Mouse (Mus musculus) brain, embryonic 18.5 days (tissue): ENCODE measurements around the gene Leng8.

Experiments
- DNase-seq: peaks from one replicate; pipeline ENCODE4 v3.0.0-alpha.2; 2012; ENCODE audit warnings: low read depth, low spot score

Gene Leng8

DNA sequence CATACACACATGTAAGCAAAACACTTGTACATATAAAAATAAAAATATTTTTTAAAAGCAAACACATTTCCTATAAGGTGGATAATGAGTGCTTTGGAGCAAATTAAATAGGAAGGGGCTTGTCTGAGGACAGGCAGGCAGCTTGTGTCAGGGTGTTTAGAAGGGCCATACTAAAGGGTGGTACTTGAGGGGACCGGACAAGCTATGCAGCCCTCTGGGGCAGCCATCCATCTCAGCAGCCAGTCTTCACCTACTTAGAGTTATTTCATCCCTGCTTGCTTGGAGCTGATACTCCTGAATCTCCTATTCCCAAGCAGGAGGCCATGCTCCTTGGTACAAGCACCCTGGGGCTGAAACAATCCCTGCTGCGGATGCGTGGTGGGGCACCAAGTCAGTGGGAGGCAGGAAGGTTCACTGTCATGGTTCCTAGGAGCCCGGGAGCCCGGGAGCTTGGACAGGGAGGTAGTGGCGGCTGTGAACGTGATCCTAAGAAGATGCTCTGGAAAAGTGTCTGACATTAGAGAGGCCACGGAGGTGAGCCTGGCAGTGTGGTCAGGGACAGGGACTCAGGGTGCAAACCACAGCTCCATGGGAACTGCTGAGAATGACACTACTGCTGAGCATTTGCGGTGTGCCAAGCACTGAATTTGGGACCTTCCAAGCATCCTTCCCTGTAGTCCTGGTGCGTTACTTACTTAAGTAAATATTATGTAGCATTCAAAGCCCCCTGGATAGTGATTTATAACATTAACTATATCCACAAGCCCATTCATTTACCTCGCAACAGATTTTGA, 9.7 kb upstream of the Leng8 start:
- DNase-seq = no peak

DNA sequence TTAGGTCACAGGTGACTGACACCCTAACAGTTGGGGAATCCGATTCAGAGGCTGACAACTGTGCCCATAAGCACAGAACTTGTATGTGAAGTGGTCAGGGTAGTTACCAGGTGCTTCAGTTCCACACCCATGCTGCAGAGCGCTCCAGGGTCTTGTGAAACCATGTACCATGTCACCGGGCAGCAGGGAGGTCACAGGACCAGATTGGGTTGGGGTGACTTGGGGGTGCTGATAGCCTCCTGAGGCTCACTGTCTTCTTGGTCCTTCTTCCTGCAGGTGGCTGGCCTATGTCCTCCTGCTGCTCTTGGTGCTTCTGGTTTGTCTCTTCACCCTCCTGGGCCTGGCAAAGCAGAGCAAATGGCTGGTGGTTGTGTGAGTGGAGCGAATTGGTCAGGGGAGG, 8.9 kb upstream of the Leng8 start:
- no peak for DNase-seq

DNA sequence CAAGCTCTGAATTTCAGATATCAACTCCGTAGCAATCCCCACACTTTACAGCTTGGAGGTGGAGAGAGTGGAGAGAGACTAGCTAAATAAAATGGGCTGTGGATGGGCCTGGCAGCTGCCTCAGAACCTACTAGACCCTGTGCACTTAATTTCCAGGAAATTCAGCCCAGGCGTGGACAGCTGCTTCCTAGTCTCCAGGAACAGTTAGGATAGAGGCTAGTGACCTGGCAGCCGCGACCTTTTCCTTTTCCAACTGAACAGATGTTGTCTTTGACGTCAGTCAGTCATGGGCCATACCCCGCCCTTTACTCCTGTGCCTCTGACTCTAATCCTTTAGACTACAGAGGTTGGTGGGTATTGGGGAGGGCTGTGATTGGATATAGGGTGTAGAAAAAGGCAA, 8.0 kb upstream of the Leng8 start:
- DNase-seq = no peak

DNA sequence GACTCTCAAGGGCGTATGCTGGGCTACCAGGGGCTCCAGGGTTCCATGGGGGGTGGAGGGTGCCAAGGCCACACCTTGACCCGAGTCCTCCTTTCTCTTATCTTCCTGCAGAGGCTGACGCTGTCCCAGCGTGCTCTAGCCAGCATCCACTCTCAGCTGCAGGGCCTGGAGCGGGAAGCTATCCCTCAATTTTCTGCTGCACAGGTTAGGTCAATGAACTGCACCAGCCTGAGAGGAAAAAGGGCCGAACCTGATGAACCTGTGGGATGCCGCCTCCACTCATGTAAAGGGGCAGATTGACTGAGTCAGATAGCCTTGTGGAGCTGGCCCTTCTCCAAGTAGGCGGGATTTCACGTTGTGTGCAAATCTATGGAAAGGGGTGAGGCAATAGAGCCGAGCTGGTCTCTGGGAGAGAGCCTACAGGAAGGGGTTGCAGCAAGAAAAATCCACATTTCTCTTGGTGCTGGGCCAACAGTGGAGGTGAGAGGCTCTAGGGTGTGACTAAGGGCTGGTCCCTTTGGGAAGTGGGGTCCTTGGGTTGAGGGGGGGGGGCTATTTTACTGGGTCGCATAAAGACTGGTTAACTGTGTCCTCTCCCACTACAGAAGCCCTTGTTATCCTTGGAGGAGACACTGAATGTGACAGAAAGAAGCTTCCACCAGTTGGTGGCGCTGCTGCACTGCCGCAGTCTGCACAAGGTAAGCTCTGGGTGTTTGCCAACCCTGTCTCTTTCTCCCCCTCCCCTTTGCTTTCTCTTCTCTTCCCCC, 6.0 kb upstream of the Leng8 start:
- DNase-seq = peak; percentile 71

DNA sequence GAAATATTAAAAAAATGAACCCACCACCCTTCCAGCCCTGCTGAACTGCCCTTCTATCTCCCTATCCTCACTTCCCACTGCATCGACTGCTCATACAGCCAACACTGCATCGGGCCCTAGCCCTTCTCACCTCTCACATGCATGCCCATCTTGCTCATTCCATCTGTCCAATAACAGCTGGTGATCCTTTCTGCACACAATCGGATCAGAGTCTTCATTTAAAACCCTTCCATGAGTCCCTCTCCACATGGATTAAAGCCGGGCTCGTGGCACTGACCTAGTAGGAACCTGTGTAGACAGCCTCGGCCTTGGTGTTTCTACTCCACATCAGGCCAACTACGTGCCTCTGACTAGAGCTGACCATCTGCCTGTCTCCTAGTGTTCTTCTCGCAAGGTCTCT, 4.9 kb upstream of the Leng8 start:
- DNase-seq = no peak

DNA sequence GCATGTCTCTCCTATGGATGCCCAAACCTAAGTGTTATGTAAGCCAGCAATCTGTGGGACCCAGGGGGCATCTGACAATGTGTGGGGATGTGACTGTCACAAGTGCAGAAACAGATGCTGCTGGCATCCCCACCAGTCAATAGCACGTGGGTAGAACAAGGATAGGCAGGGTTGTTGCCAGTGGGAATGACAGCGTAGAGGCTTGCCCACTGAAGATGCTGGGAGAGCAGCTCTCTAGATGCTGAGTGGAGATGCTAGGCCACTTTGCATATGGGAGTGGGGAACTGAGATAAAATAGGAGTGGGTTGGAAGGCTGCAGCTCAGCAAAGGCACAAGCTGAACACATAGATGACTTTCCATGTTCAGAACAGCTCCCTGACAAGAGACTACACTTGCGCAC, 4.3 kb upstream of the Leng8 start:
- no peak for DNase-seq

DNA sequence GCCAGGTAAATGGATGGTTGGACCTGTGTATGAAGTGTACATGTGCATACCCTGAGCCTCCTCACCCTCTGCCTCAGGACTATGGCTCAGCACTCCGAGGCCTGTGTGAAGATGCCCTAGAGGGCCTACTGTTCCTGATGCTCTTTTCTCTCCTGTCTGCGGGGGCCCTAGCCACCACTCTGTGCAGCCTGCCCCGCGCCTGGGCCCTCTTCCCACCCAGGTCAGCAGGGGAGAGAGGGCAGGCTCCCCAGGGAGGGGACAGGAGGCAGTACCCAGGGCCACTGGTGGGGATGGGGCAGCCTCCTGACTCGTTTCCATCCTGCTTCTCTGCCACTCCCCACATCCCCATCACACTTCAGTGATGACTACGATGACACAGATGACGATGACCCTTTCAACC, 3.8 kb upstream of the Leng8 start:
- no peak for DNase-seq

DNA sequence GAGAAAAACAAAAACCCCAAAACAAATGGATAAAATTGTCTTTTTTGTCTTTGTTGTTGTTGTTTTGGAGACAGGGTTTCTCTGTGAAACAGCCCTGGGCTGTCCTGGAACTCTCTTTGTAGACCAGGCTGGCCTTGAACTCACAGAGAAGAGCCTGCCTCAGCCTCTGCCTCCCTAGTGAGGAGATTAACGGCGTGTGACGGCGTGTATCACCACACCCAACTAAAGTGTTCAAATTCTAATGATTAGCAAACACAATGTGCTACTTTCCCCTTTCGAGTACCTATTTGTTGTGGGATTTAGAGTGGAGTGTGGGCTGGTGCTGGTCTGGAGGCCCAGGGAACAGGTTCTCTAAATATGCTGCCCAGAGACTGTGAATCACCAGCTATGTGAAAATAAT, 1.9 kb upstream of the Leng8 start:
- no peak for DNase-seq

DNA sequence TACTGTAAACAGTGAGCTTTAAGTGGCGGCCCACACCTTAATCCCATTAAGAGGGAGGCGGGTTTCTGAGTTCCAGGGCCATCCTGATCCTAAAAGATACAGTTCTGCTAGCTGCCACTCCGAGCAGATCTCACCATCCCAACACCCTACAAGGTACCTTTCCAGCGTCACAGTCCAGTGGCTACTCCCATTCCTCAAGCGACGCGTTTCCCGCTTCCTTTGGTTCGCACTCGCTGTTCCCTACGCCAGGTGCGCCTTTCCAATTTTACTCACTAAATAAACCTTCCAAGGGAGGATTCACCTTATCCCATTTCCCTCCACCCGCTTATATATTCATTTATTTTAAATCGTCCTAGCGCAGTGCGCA, 452 bp upstream of the Leng8 start:
- no peak for DNase-seq

DNA sequence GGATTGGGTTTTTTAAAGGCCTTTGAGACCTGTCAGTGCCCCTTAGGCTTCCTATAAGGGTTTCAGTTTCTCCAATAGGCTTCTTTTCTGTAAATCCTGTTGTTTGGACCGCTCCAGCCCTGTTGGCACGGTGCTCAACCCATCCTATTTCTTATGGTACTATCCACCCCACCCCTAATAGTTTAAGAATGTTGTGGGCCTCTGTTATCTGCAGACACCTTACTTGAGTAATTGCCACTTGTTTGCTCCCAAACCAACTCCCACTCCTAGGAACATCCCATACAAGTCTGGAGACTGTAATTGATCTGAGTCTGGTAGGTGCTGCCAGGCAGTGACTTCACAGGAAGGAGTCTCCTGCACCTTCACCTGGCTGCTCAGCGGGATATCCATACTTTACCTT, 907 bp downstream of the Leng8 start:
- DNase-seq = no peak

DNA sequence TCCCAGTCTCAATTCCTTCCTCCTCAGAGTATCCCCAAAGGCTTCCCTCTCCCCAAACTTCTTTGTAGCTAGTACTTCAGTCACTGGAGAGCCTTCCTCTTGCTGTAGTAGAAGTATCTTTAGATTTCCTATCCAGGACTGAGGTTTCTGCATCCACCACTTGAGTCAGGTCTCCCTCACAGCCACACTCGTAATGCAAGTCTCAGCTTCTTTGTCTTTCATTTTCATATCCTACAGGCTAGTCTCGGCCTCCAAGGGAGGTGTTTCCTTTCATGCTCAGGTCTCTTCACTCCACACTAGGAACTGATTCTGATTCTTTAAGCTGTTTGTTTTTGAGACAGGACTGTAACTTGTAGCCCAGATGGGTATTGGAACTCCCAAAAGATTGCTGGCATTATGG, 1.3 kb downstream of the Leng8 start:
- DNase-seq = no peak

DNA sequence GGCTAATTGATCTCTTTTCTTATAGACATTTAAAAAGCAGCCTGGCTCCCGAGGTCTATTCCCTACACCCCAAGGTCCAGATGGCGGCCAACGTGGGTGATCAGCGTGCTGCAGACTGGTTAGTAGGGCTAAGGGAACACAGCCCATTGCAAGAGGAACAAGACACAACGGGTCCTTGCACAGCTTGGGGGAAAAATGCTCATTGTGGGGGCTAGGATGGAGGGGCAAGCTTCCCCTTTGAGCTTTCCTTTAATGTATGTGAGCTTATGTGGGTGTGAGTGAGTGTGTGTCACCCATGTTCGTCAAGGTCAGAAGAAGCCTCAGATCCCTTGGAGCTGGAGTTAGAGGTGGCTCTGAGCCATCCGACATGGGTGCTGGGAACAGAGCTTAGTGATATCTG, 1.8 kb downstream of the Leng8 start:
- DNase-seq = no peak

DNA sequence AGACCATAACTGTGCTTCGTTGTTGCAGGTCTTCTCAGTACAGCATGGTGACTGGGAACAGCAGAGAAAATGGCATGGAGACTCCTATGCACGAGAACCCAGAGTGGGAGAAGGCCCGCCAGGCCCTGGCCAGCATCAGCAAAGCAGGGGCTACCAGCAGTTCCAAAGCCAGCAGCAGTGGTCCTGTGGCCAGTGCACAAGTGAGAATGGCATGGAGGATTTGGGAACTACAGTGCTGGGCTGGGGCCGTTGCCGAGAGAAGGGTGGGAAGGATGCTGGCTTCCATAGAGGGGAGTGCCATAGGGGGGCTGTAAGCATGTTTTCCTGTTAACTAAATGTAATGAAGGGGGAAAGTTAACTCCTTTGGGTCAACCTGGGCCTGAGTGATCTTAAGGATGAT, 2.6 kb downstream of the Leng8 start:
- no peak for DNase-seq

DNA sequence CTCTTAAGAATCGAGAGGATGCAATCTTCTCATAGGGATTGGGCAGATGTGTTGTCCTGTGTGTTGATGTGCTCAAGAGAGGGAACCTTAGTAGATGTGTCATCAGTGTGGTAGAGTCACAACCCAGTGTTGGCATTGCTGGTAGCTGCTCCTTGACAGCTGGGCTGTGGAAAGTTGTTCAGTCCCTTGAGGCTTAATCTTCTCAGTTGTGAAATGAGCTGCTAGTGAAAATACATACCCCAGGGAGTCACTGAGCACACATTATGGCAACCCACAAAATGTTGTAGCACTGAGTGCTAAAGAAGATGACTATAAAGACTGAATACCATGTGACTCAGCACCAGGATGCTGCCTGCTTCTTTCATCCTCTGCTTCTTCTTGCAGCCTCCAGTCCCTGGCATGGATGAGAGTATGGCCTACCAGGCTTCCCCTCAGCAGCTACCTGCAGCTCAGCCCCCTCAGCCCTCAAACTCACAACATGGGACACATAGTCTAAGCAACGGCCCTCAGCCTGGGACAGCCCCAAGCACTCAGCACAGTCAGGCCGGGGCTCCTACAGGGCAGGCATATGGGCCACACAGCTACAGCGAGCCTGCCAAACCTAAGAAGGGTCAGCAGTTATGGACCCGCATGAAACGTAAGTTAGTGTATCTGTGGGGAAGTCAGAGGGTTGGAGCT, 4.9 kb downstream of the Leng8 start:
- DNase-seq = no peak

DNA sequence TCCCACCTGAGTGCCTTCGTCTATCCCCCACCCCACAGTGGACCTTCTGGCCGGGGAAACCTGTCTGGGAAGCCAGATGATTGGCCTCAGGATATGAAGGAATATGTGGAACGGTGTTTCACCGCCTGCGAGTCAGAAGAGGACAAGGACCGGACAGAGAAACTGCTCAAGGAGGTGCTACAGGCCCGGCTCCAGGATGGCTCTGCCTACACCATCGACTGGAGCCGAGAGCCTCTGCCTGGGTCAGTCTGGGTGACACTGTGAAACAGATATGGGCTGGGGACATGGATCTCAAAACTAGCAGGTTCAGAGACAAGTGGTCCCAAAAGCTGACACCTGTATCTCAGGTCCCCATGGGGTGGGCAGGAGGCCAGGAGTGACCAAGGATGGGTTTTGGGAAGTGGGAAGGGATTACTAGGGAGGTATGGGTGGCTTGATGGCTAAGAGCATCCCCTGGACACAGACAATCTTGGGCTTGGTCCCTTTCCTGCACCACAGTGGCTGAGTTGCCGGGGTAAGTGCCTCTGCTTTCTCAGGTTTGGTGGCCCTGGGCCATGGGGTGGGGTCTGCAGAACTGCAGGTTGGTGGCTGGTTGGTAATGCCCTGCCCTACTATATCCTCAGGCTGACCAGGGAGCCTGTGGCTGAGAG, 6.1 kb downstream of the Leng8 start:
- no peak for DNase-seq

DNA sequence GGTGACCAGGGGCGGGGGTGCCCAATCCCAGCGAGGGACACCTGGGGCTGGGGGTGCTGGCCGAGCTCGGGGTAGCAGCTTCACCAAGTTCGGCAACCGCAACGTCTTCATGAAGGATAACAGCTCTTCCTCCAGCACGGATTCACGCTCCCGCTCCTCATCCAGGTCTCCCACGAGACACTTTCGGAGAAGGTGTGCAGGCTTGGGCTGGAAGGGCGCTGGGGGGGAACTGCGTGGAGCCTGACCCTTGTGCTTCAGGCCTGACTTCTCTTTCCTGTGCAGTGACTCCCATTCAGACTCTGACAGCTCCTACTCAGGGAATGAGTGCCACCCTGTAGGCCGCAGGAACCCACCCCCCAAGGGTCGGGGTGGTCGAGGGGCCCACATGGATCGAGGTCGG, 6.7 kb downstream of the Leng8 start:
- no peak for DNase-seq

DNA sequence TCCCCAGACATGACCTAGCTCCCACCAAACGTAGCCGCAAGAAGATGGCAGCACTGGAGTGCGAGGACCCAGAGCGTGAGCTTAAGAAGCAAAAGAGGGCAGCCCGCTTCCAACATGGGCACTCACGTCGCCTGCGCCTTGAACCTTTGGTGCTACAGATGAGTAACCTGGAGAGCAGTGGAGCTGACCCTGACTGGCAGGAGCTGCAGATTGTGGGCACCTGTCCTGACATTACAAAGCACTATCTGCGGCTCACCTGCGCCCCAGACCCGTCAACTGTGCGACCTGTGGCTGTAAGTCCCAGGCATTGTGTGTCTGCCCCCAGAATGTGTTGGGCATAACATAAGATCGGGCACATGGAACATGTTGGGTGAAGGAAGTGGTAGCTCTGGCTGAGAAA, 7.2 kb downstream of the Leng8 start:
- no peak for DNase-seq

DNA sequence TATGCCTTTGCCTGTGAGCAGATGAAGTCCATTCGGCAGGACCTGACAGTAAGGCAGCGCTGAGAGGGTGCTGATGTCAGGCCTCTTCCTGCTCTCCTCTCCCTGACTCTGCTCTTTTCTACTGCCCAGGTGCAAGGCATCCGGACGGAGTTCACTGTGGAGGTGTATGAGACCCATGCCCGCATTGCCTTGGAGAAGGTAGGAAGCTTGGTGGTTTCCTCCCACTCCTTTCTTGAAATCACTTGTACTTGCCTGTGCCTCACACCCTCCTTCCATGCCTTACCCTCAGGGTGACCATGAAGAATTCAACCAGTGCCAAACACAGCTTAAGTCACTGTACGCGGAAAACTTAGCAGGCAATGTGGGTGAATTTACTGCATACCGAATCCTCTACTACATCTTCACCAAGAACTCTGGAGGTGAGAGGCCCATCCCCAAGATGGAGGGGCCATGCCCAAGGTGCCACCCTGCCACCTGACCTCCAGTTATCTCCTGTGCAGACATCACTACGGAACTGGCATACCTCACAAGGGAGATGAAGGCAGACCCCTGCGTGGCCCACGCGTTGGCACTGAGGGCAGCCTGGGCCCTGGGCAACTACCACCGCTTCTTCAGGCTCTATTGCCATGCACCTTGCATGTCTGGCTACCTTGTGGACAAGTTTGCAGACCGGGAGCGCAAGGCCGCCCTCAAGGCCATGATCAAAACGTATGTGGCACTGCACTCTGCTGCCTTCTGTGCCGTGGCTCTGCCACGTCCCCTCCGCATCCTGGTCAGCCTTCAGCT, 8.1 kb downstream of the Leng8 start:
- DNase-seq = no peak

DNA sequence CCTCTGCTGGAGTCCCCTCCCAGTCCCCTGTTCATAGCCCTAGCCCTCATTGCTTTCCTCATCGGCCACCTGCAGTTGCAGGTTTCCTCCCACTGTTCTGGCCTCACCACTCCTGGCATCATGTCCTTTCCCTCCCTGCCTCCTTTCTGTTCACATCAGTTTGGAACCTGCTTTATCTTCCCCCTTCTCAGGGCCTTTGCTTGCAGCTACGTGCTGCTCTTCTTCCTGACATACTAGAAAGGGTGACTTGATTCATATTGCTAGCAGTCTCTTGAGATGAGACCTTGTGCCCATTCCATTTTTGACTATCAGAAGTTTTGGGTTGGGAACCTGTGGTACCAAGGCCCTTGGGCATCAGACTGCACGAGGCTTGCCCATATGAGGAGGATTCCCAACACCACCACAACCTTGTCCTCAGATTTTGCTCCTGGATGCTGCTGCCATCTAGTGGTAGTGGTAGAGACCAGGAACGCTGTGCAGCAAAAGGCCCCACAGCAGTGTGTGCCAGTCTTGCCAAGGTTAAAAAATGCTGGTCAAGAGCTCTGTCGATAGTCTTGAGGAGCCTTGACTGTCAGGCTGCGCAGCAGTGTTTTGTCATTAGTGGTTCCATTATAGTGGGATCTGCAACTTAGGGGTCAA, 8.8 kb downstream of the Leng8 start:
- DNase-seq = no peak

DNA sequence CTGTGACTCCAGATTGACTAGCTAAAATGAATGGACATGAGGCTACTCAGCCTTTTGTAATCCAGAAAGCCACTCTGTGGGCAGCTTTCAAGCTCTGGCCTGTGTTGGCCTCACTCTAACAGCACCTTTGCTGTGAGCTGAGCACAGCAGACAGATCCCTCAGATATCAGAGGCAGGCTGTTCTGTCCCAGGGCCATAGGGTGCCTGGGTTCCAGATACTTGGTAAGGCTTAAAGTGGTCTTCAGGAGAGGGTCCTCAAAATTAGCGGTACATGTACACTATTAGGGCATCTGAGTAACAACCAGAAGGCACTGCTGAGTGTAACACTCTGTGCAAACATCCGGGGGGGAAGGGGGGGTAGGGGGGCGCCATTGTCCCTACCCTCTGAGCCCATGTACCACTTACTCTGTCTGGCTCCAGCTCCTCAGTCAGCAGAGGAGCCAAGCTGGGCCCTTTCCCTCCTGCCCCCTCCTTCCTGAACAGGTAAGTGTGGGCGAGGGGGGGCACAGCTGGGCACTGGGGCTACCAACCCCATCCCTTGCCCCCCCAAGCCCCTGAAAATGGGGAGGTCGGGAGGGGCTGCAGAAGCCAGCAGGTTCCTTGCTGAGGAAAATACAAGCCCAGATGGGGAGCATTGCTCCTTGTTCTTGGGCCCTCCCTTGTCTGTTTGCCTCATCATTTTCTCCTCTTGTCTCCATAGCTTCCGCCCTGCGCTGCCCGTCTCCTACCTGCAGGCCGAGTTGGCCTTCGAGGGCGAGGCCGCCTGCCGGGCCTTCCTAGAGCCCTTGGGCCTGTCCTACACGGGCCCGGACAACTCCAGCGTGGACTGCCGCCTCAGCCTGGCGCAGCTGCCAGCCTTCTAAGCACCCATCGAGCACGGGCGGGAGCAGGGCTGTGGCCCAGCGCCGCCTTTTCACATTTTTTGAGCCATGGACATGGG, 9.7 kb downstream of the Leng8 start:
- no peak for DNase-seq
